Mouse (Mus musculus) cerebellum, adult 8-10 months (tissue): ENCODE results near the gene Cbfb.
A peak's percentile ranks its signal among the peaks of the same experiment; 100 is the strongest.
"Not testable (repeated sequence)": the region's sequence is repeated elsewhere in the genome, so short reads cannot be mapped to it uniquely, and the experiment has no call there.

ENCODE experiments used
- DNase-seq: peaks from one replicate; pipeline ENCODE4 v3.0.0; 2022

Gene Cbfb

GRCm38 (mm10) chr8:105170381-105171115 is at the start of gene Cbfb:
Gene Cbfb, plus strand, starts transcription at chr8:105170674.
- peak; percentile 82 for DNase-seq

GRCm38 (mm10) chr8:105129864-105130263 is 40.6 kb upstream of the Cbfb start:
- DNase-seq, result no peak

- DNase-seq, result no peak
Observed at GRCm38 (mm10) chr8:105131509-105131908, 39.0 kb upstream of the Cbfb start, which contains the start of gene Ces4a. Gene Ces4a, plus strand, starts transcription at chr8:105131800.

- peak; percentile 52 for DNase-seq
Observed at GRCm38 (mm10) chr8:105138423-105138822, 32.1 kb upstream of the Cbfb start.

GRCm38 (mm10) chr8:105142395-105142794 is 28.1 kb upstream of the Cbfb start:
- no peak for DNase-seq

- no peak for DNase-seq
Observed at GRCm38 (mm10) chr8:105151654-105152053, 18.8 kb upstream of the Cbfb start.

- peak; percentile 56 for DNase-seq
Observed at GRCm38 (mm10) chr8:105152623-105153398, 17.7 kb upstream of the Cbfb start.

- no peak for DNase-seq
Observed at GRCm38 (mm10) chr8:105154316-105154715, 16.2 kb upstream of the Cbfb start.

GRCm38 (mm10) chr8:105155091-105155745 is 15.3 kb upstream of the Cbfb start:
- DNase-seq, result no peak

GRCm38 (mm10) chr8:105157555-105157954 is 12.9 kb upstream of the Cbfb start:
- no peak for DNase-seq

- DNase-seq, result no peak
Observed at GRCm38 (mm10) chr8:105158084-105158483, 12.4 kb upstream of the Cbfb start.

- DNase-seq, result no peak
Observed at GRCm38 (mm10) chr8:105161121-105161652, 9.3 kb upstream of the Cbfb start.

- DNase-seq, result no peak
Observed at GRCm38 (mm10) chr8:105164272-105164902, 6.1 kb upstream of the Cbfb start.

- no peak for DNase-seq
Observed at GRCm38 (mm10) chr8:105165191-105165590, 5.3 kb upstream of the Cbfb start.

GRCm38 (mm10) chr8:105167116-105167515 is 3.4 kb upstream of the Cbfb start:
- DNase-seq, result no peak

GRCm38 (mm10) chr8:105169582-105169981 is 892 bp upstream of the Cbfb start:
- no peak for DNase-seq

- no peak for DNase-seq
Observed at GRCm38 (mm10) chr8:105170041-105170380, 463 bp upstream of the Cbfb start.

- peak; percentile 31 for DNase-seq
Observed at GRCm38 (mm10) chr8:105171116-105172002, 885 bp downstream of the Cbfb start.

GRCm38 (mm10) chr8:105172003-105172362 is 1.5 kb downstream of the Cbfb start:
- DNase-seq, result no peak

- DNase-seq, result not testable (repeated sequence)
Observed at GRCm38 (mm10) chr8:105175287-105175686, 4.8 kb downstream of the Cbfb start.

- no peak for DNase-seq
Observed at GRCm38 (mm10) chr8:105178211-105178800, 7.8 kb downstream of the Cbfb start.

- no peak for DNase-seq
Observed at GRCm38 (mm10) chr8:105182201-105182600, 11.7 kb downstream of the Cbfb start.
